Comparison of ENCODE assay signal across 11 mouse cellular contexts in the genomic region with DNA sequence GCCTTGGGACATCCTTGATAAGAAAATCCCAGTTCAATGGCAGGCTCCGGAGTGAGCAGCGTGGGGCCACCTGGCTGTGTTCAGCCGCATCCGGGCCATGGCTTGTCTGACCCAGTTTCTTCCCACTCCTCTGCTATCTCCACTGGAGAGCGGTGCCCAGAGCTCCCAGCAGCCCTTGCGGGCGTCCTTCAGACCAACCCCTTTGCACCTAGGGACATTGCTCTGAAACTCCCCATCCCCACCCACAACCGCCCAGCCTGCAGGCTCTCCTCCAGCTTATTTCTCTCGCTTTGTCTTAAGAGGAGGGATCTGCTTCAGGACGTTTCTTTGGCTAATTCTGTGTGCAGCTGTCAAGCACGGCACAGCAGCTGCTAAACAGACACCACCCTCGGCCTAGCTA.
DNase-seq lines count a peak whose midpoint lies in the region; ATAC-seq and TF ChIP-seq lines count a peak whose summit lies in the region.
"Had no signal": no experiment of that assay in that cellular context is flagged by ENCODE, and none has a peak within 500 bp of the region (broad histone marks: within the 10 kb centered on the region; RNA-seq: fewer than 3 reads in every experiment).

No protein-coding gene starts in this region.

- TF ChIP-seq POLR2A in limb, embryonic 14.5 days (IDR thresholded peaks at IDR 0.05; ENCODE audit: borderline replicate concordance, extremely low read depth, insufficient read depth, insufficient read length) = no peak

- no peak overlapping the region for H3K4me2 ChIP-seq in limb, embryonic 14.5 days (replicated peaks; ENCODE audit: low read depth, low read length, severe bottlenecking)
- no peak overlapping the region for H3K4me2 ChIP-seq in hindbrain, embryonic 15.5 days
- H3K4me2 ChIP-seq: liver, embryonic 15.5 days had no signal

- no peak for DNase-seq in limb, embryonic 14.5 days (ENCODE audit: low spot score)
- DNase-seq in limb, embryonic 10.5 days (ENCODE audit: low spot score) = no peak
- DNase-seq in adrenal gland, adult 8-10 months = peak; percentile 42
- peak; percentile 55 to 67 for DNase-seq in cerebellum, adult 18-20 months
- DNase-seq in thymus, postnatal 4 days = no peak
- no peak for DNase-seq in adipocyte (ENCODE audit: low spot score)
- no peak for DNase-seq in lung, postnatal 4 days
- DNase-seq: kidney, postnatal 36 days; thymus, adult 18-20 months had no signal

- 44% methylated on average over 12 of the region's 12 CpGs for WGBS in limb, embryonic 14.5 days
- 65% methylated on average over 12 of the region's 12 CpGs for WGBS in limb, embryonic 10.5 days
- WGBS in hindbrain, embryonic 15.5 days = 51% methylated on average over 12 of the region's 12 CpGs

- ATAC-seq in limb, embryonic 14.5 days (ENCODE audit: low FRiP score, low read depth) = peak; percentile 47; the same call in 1 of the 2 replicates
- no peak for ATAC-seq in hindbrain, embryonic 15.5 days (ENCODE audit: low FRiP score, low read depth)

- H3K36me3 ChIP-seq in limb, embryonic 14.5 days (ENCODE audit: control insufficient read depth, insufficient read depth, low read length) = no peaks in the 10 kb centered on the region
- no peaks in the 10 kb centered on the region for H3K36me3 ChIP-seq in limb, embryonic 10.5 days
- H3K36me3 ChIP-seq in hindbrain, embryonic 15.5 days = no peaks in the 10 kb centered on the region
- H3K36me3 ChIP-seq: liver, embryonic 15.5 days had no signal

- peaks cover 4% of the 10 kb centered on the region; the same call in 1 of the 2 replicates for H3K27me3 ChIP-seq in limb, embryonic 14.5 days (ENCODE audit: control insufficient read depth, insufficient read depth, low read length)
- peaks cover 20% of the 10 kb centered on the region for H3K27me3 ChIP-seq in limb, embryonic 10.5 days (ENCODE audit: low read depth, poor library complexity, severe bottlenecking)
- H3K27me3 ChIP-seq in hindbrain, embryonic 15.5 days = no peaks in the 10 kb centered on the region

- H3K4me3 ChIP-seq in limb, embryonic 14.5 days (replicated peaks; ENCODE audit: low read length) = no peak overlapping the region
- no peak overlapping the region for H3K4me3 ChIP-seq in limb, embryonic 10.5 days
- no peak overlapping the region for H3K4me3 ChIP-seq in hindbrain, embryonic 15.5 days
- H3K4me3 ChIP-seq: liver, embryonic 15.5 days had no signal

- 0 out of 2 replicates have a peak, but pooled peaks cover 11% of the 10 kb centered on the region for H3K9me3 ChIP-seq in limb, embryonic 14.5 days (ENCODE audit: control insufficient read depth, low read length)
- no peaks in the 10 kb centered on the region; the same call in 1 of the 2 replicates for H3K9me3 ChIP-seq in limb, embryonic 10.5 days (replicated peaks)
- no peaks in the 10 kb centered on the region for H3K9me3 ChIP-seq in hindbrain, embryonic 15.5 days
- H3K9me3 ChIP-seq: liver, embryonic 15.5 days had no signal

- no peak overlapping the region for H3K9ac ChIP-seq in limb, embryonic 14.5 days (ENCODE audit: low read depth, low read length, severe bottlenecking)
- H3K9ac ChIP-seq in hindbrain, embryonic 15.5 days = no peak overlapping the region
- H3K9ac ChIP-seq: liver, embryonic 15.5 days had no signal

- H3K27ac ChIP-seq in limb, embryonic 14.5 days (replicated peaks; ENCODE audit: low read depth, low read length) = no peak overlapping the region
- H3K27ac ChIP-seq in limb, embryonic 10.5 days = no peak overlapping the region
- 0 out of 2 replicates have a peak overlapping the region, but pooled peaks have one; percentile 8 for H3K27ac ChIP-seq in hindbrain, embryonic 15.5 days (replicated peaks)
- H3K27ac ChIP-seq: liver, embryonic 15.5 days had no signal

- H3K4me1 ChIP-seq in limb, embryonic 14.5 days (ENCODE audit: control insufficient read depth, insufficient read depth, low read length) = no peaks in the 10 kb centered on the region
- H3K4me1 ChIP-seq in limb, embryonic 10.5 days = peaks cover 12% of the 10 kb centered on the region
- peaks cover 20% of the 10 kb centered on the region for H3K4me1 ChIP-seq in hindbrain, embryonic 15.5 days (replicated peaks)

Comparison
In these comparisons a context has a peak if more than half of its experiments do, and no peak if none do; other contexts are left out.
1. DNase-seq: peak in adrenal gland, adult 8-10 months (single experiment) and cerebellum, adult 18-20 months (2 of 2); none in limb, embryonic 14.5 days (single experiment), limb, embryonic 10.5 days (single experiment), thymus, postnatal 4 days (single experiment), adipocyte (single experiment) and lung, postnatal 4 days (0 of 2).